Mouse (Mus musculus) cerebellum, adult 9-10 months (tissue): ENCODE results near the gene Ppfibp2.

Experiments used
- DNase-seq: peaks from one replicate; pipeline ENCODE4 v3.0.0; 2022

Gene Ppfibp2

GRCm38 (mm10) chr7:107665221-107665585 is 70.2 kb downstream of the Ppfibp2 start:
- DNase-seq: no peak

GRCm38 (mm10) chr7:107665586-107666261 is 70.7 kb downstream of the Ppfibp2 start:
- no peak for DNase-seq

GRCm38 (mm10) chr7:107666262-107666902 is 71.4 kb downstream of the Ppfibp2 start:
- no peak for DNase-seq

- no peak for DNase-seq
Measured at GRCm38 (mm10) chr7:107668514-107668913, 73.5 kb downstream of the Ppfibp2 start.

GRCm38 (mm10) chr7:107675224-107675623 is 80.2 kb downstream of the Ppfibp2 start:
- no peak for DNase-seq

GRCm38 (mm10) chr7:107680151-107680852 is 85.3 kb downstream of the Ppfibp2 start:
- DNase-seq: no peak

- no peak for DNase-seq
Measured at GRCm38 (mm10) chr7:107681306-107681705, 86.3 kb downstream of the Ppfibp2 start.

GRCm38 (mm10) chr7:107683162-107683561 is 88.2 kb downstream of the Ppfibp2 start:
- DNase-seq: no peak

GRCm38 (mm10) chr7:107683622-107684021 is 88.6 kb downstream of the Ppfibp2 start:
- DNase-seq: no peak

GRCm38 (mm10) chr7:107685238-107685954 is 90.4 kb downstream of the Ppfibp2 start:
- no peak for DNase-seq

GRCm38 (mm10) chr7:107685955-107686285 is 90.9 kb downstream of the Ppfibp2 start:
- no peak for DNase-seq

GRCm38 (mm10) chr7:107687412-107687811 is 92.4 kb downstream of the Ppfibp2 start:
- DNase-seq: no peak

- no peak for DNase-seq
Measured at GRCm38 (mm10) chr7:107688040-107688439, 93.0 kb downstream of the Ppfibp2 start.

- DNase-seq: no peak
Measured at GRCm38 (mm10) chr7:107690426-107691221, 95.6 kb downstream of the Ppfibp2 start.

GRCm38 (mm10) chr7:107691493-107691892 is 96.5 kb downstream of the Ppfibp2 start:
- DNase-seq: no peak

GRCm38 (mm10) chr7:107694254-107694947 is 99.4 kb downstream of the Ppfibp2 start:
- DNase-seq: no peak

GRCm38 (mm10) chr7:107697066-107697465 is 102.1 kb downstream of the Ppfibp2 start:
- no peak for DNase-seq

- no peak for DNase-seq
Measured at GRCm38 (mm10) chr7:107699926-107700325, 104.9 kb downstream of the Ppfibp2 start.

- no peak for DNase-seq
Measured at GRCm38 (mm10) chr7:107700646-107701045, 105.6 kb downstream of the Ppfibp2 start.

- no peak for DNase-seq
Measured at GRCm38 (mm10) chr7:107702461-107703380, 107.7 kb downstream of the Ppfibp2 start.

GRCm38 (mm10) chr7:107705941-107706340 is 110.9 kb downstream of the Ppfibp2 start:
- no peak for DNase-seq
